Mouse (Mus musculus) CH12.LX (cell line): ENCODE data around the gene Ywhag. TPM values are rescaled to one million over a fixed set of nuclear protein-coding genes. Genes with fewer than 3 reads are reported as not detected.

Experiments used
- DNase-seq: peaks from one replicate; pipeline ENCODE4 v3.0.0-alpha.2; 2013; ENCODE audit errors: extremely low read depth
- H3K27ac ChIP-seq: 2 replicates; pipeline ENCODE4 v1.5.1; 2012; ENCODE audit warnings: low read depth, mild to moderate bottlenecking, control low read depth, moderate library complexity; ENCODE audit not compliant: insufficient read depth
- H3K27me3 ChIP-seq: replicated peaks from 2 replicates; pipeline ENCODE3; 2012; ENCODE audit warnings: inconsistent platforms
- H3K36me3 ChIP-seq, 2 experiments: replicated peaks in 1 of 2; 2 replicates each; pipeline versions ENCODE3 to v1.6.1; 2012; ENCODE audit warnings: inconsistent platforms in 1 of 2, low read length in 1 of 2, mild to moderate bottlenecking in 1 of 2, mixed read lengths in 1 of 2, moderate library complexity in 1 of 2; ENCODE audit not compliant: control insufficient read depth in 1 of 2, insufficient read depth in 1 of 2
- H3K4me1 ChIP-seq, 2 experiments: 2 replicates each; pipeline ENCODE4 v1.6.1; 2012; ENCODE audit warnings: inconsistent platforms in 1 of 2, moderate library complexity in 1 of 2; ENCODE audit not compliant: insufficient read depth in 2 of 2, control insufficient read depth in 1 of 2
- H3K4me2 ChIP-seq: 2 replicates; pipeline ENCODE4 v1.6.1; 2012; ENCODE audit warnings: low read depth, mild to moderate bottlenecking, control low read depth; ENCODE audit not compliant: poor library complexity, insufficient read depth, severe bottlenecking
- H3K4me3 ChIP-seq, 3 experiments: fragments of 150-350 bp in 1 of 3; sonication (generic) in 1 of 3; replicated peaks in 1 of 3; 2 replicates each; pipeline versions ENCODE3 to v1.5.1; 2011 to 2012; ENCODE audit warnings: low read depth in 2 of 3, low read length in 2 of 3, mild to moderate bottlenecking in 2 of 3, moderate library complexity in 2 of 3, control low read depth in 1 of 3, improper control_type of control experiment in 1 of 3, inconsistent platforms in 1 of 3, mixed read lengths in 1 of 3; ENCODE audit not compliant: poor library complexity in 1 of 3
- H3K79me2 ChIP-seq: replicated peaks from 2 replicates; pipeline ENCODE4 v1.6.1; 2012; ENCODE audit warnings: mild to moderate bottlenecking, moderate library complexity; ENCODE audit not compliant: control insufficient read depth, poor library complexity, insufficient read depth, severe bottlenecking; ENCODE audit errors: extremely low read depth
- H3K9ac ChIP-seq: 2 replicates; pipeline ENCODE4 v1.6.1; 2012; ENCODE audit warnings: low read depth, mild to moderate bottlenecking, control low read depth, moderate library complexity; ENCODE audit not compliant: insufficient read depth
- H3K9me3 ChIP-seq: replicated peaks from 2 replicates; pipeline ENCODE3; 2012; ENCODE audit warnings: low read length, inconsistent platforms, mixed read lengths
- BHLHE40 ChIP-seq: IDR thresholded peaks from 2 replicates; pipeline ENCODE4 v1.6.1; 2011; ENCODE audit warnings: mild to moderate bottlenecking, low read depth, low read length, improper control_type of control experiment
- CTCF ChIP-seq, 2 experiments: IDR thresholded peaks in 1 of 2; conservative IDR thresholded peaks in 1 of 2; 2 replicates each; pipeline ENCODE4 v1.5.1; 2011 to 2012; ENCODE audit warnings: low read depth in 2 of 2, low read length in 2 of 2, improper control_type of control experiment in 1 of 2, inconsistent platforms in 1 of 2, mild to moderate bottlenecking in 1 of 2, moderate library complexity in 1 of 2
- ELF1 ChIP-seq: IDR thresholded peaks from 2 replicates; pipeline ENCODE4 v1.6.1; 2014; ENCODE audit warnings: low read depth, mild to moderate bottlenecking, inconsistent platforms, low read length, improper control_type of control experiment
- EP300 ChIP-seq: IDR thresholded peaks from 2 replicates; pipeline ENCODE4 v1.6.1; 2011; ENCODE audit warnings: low read length, improper control_type of control experiment
- HCFC1 ChIP-seq: IDR thresholded peaks from 2 replicates; pipeline ENCODE4 v1.6.1; 2012; ENCODE audit warnings: low read depth, mild to moderate bottlenecking, inconsistent platforms, low read length, improper control_type of control experiment
- KAT2A ChIP-seq: IDR thresholded peaks from 2 replicates; pipeline ENCODE4 v1.6.1; 2012; ENCODE audit warnings: low read length, improper control_type of control experiment, inconsistent platforms; ENCODE audit not compliant: insufficient replicate concordance
- MAFK ChIP-seq: IDR thresholded peaks from 2 replicates; pipeline ENCODE4 v1.6.1; 2011; ENCODE audit warnings: low read length, improper control_type of control experiment; ENCODE audit not compliant: insufficient replicate concordance
- MYC ChIP-seq: IDR thresholded peaks from 2 replicates; pipeline ENCODE4 v1.6.1; 2011; ENCODE audit warnings: low read depth, mild to moderate bottlenecking, improper control_type of control experiment, low read length
- NELFE ChIP-seq: IDR thresholded peaks from 2 replicates; pipeline ENCODE4 v1.6.1; 2011; ENCODE audit warnings: low read depth, low read length, improper control_type of control experiment
- NRF1 ChIP-seq: IDR thresholded peaks from 2 replicates; pipeline ENCODE4 v1.6.1; 2014; ENCODE audit warnings: low read depth, mild to moderate bottlenecking, inconsistent platforms, low read length, improper control_type of control experiment, moderate library complexity
- PAX5 ChIP-seq: IDR thresholded peaks from 2 replicates; pipeline ENCODE4 v1.6.1; 2012; ENCODE audit warnings: low read length, inconsistent platforms, mixed read lengths
- POLR2A ChIP-seq: IDR thresholded peaks from 2 replicates; pipeline ENCODE4 v1.6.1; 2011; ENCODE audit warnings: low read depth, mild to moderate bottlenecking, improper control_type of control experiment, low read length
- POLR2AphosphoS2 ChIP-seq: IDR thresholded peaks from 2 replicates; pipeline ENCODE4 v1.6.1; 2011; ENCODE audit warnings: low read depth, low read length, improper control_type of control experiment
- RAD21 ChIP-seq: IDR thresholded peaks from 2 replicates; pipeline ENCODE4 v1.6.1; 2011; ENCODE audit warnings: low read depth, mild to moderate bottlenecking, low read length, improper control_type of control experiment, moderate library complexity
- RCOR1 ChIP-seq: conservative IDR thresholded peaks from 2 replicates; pipeline ENCODE4 v1.6.1; 2012; ENCODE audit warnings: low read depth, mild to moderate bottlenecking, inconsistent platforms, low read length, improper control_type of control experiment
- SIN3A ChIP-seq: IDR thresholded peaks from 2 replicates; pipeline ENCODE4 v1.6.1; 2012; ENCODE audit warnings: low read length, improper control_type of control experiment, inconsistent platforms
- SMC3 ChIP-seq: IDR thresholded peaks from 2 replicates; pipeline ENCODE4 v1.6.1; 2011; ENCODE audit warnings: low read depth, low read length, improper control_type of control experiment
- TBP ChIP-seq: conservative IDR thresholded peaks from 2 replicates; pipeline ENCODE4 v1.6.1; 2011; ENCODE audit warnings: low read depth, low read length, improper control_type of control experiment
- UBTF ChIP-seq: IDR thresholded peaks from 2 replicates; pipeline ENCODE4 v1.6.1; 2012; ENCODE audit warnings: low read depth, mild to moderate bottlenecking, inconsistent platforms, low read length, improper control_type of control experiment, moderate library complexity
- USF1 ChIP-seq: IDR thresholded peaks from 2 replicates; pipeline ENCODE4 v1.6.1; 2014; ENCODE audit warnings: low read depth, mild to moderate bottlenecking, inconsistent platforms, low read length, improper control_type of control experiment
- ZC3H11A ChIP-seq: IDR thresholded peaks from 2 replicates; pipeline ENCODE4 v1.6.1; 2012; ENCODE audit warnings: low read depth, mild to moderate bottlenecking, inconsistent platforms, low read length, improper control_type of control experiment
- ZMIZ1 ChIP-seq: IDR thresholded peaks from 2 replicates; pipeline ENCODE4 v1.6.1; 2012; ENCODE audit warnings: low read depth, mild to moderate bottlenecking, inconsistent platforms, low read length, improper control_type of control experiment
- ZNF384 ChIP-seq: IDR thresholded peaks from 2 replicates; pipeline ENCODE4 v1.6.1; 2012; ENCODE audit warnings: low read depth, low read length, improper control_type of control experiment, inconsistent platforms
- dilution Hi-C: fragments of 300-500 bp; cut with MboI; formaldehyde crosslinking; loops from 2 replicates; pipeline ENCODE4 v1.14.3; 2020; ENCODE audit warnings: low sequenced_read_pairs; ENCODE audit not compliant: extremely low pct_unique_long_range_greater_than_20kb, extremely low pct_ligation_motif_present
- in situ Hi-C: fragments of 300-500 bp; cut with MboI; formaldehyde crosslinking; loops from 3 replicates; pipeline ENCODE4 v1.14.3; 2019; ENCODE audit warnings: low sequenced_read_pairs, low pct_ligation_motif_present, low pct_unique_long_range_greater_than_20kb, mixed read lengths
- polyA plus RNA-seq: library from polyadenylated mRNA; unstranded; fragments of >175 nt; gene quantifications from 2 replicates; pipeline ENCODE4 v1.2.1, GENCODE M21; 2012; ENCODE audit warnings: low read depth; ENCODE audit not compliant: insufficient read length
- total RNA-seq, 2 experiments: library from RNA; depleted of rRNA; stranded (reverse); fragments of 300-350 nt in 1 of 2; fragments of >200 nt in 1 of 2; gene quantifications; 2 replicates each; pipeline ENCODE4 v1.2.3; 2012 to 2014

The Ywhag gene
- total and polyA plus RNA-seq, 3 experiments, result 55.3 to 239 (median 77.3) TPM

GRCm38 (mm10) chr5:135898028-135898427 is 36.4 kb downstream of the Ywhag start:
- H3K4me3 ChIP-seq, result no peak overlapping the region

GRCm38 (mm10) chr5:135894958-135895357 is 39.5 kb downstream of the Ywhag start:
- Histone ChIP-seq H3K4me1 (peaks cover 3 to 14% of the 10 kb centered on the region in 2 experiments), H3K27me3 (peaks cover 4% of the 10 kb centered on the region), H3K36me3 (no peaks in the 10 kb centered on the region), H3K9me3 (no peaks in the 10 kb centered on the region), H3K9ac (no peak overlapping the region), H3K27ac (no peak overlapping the region), H3K4me3 (no peak overlapping the region), H3K4me2 (no peak overlapping the region), H3K79me2 (no peaks in the 10 kb centered on the region)
- dilution Hi-C loops, result no loop called here
- TF ChIP-seq MYC (no peak), BHLHE40 (peak; percentile 45), HCFC1 (no peak)
- no peak for DNase-seq
- in situ Hi-C loops, result loop anchor here (10.0 kb wide), 1 partner anchor 150 kb away; no protein-coding TSS in a partner anchor

More at GRCm38 (mm10) chr5:135898028-135898427, 36.4 kb downstream of the Ywhag start:
- H3K79me2 ChIP-seq, result no peaks in the 10 kb centered on the region
- TF ChIP-seq SMC3 (peak; percentile 29; the same call in 1 of the 2 replicates), USF1 (no peak), MYC (0 out of 2 replicates have a peak, but pooled peaks have one; percentile 18), CTCF (conservative IDR thresholded peaks at IDR 0.05 in 1 of 2, IDR thresholded peaks at IDR 0.05 in 1 of 2; ENCODE audit: low read depth in 2 of 2, low read length in 2 of 2) (peak; percentile 53 to 63; a peak in 3 of 4 replicates), HCFC1 (no peak)
- no peak overlapping the region for H3K27ac ChIP-seq
- H3K27me3 ChIP-seq, result no peaks in the 10 kb centered on the region
- H3K9ac ChIP-seq, result no peak overlapping the region
- H3K36me3 ChIP-seq, result no peaks in the 10 kb centered on the region
- dilution Hi-C loops (no loop called here), in situ Hi-C loops (loop anchor here (10.0 kb wide), 1 partner anchor 147 kb away; no protein-coding TSS in a partner anchor)
- H3K9me3 ChIP-seq, result no peaks in the 10 kb centered on the region
- peaks cover 1 to 12% of the 10 kb centered on the region in 2 experiments for H3K4me1 ChIP-seq
- no peak overlapping the region for H3K4me2 ChIP-seq
- peak; percentile 71 for DNase-seq

GRCm38 (mm10) chr5:135892589-135893351 is 41.6 kb downstream of the Ywhag start:
- H3K27me3 ChIP-seq, result peaks cover 10% of the 10 kb centered on the region
- no peak for DNase-seq

More at GRCm38 (mm10) chr5:135892589-135893351, 41.6 kb downstream of the Ywhag start:
- Histone ChIP-seq H3K9ac (no peak overlapping the region), H3K36me3 (no peaks in the 10 kb centered on the region), H3K4me3 (no peak overlapping the region), H3K4me1 (peaks cover 3 to 14% of the 10 kb centered on the region in 2 experiments), H3K79me2 (no peaks in the 10 kb centered on the region), H3K9me3 (no peaks in the 10 kb centered on the region), H3K27ac (no peak overlapping the region), H3K4me2 (no peak overlapping the region)
- in situ Hi-C loops, result loop anchor here (10.0 kb wide), 1 partner anchor 152 kb away; no protein-coding TSS in a partner anchor
- no peak for TF ChIP-seq USF1
- no peak for TF ChIP-seq POLR2A
- no peak for TF ChIP-seq EP300
- TF ChIP-seq ZC3H11A, result no peak
- no peak for TF ChIP-seq RAD21
- TF ChIP-seq ZNF384, result no peak
- no peak for TF ChIP-seq NRF1
- no peak for TF ChIP-seq NELFE
- no peak for TF ChIP-seq KAT2A
- TF ChIP-seq PAX5, result no peak
- TF ChIP-seq MAFK, result no peak
- no peak for TF ChIP-seq RCOR1
- TF ChIP-seq CTCF (conservative IDR thresholded peaks at IDR 0.05 in 1 of 2, IDR thresholded peaks at IDR 0.05 in 1 of 2; ENCODE audit: low read depth in 2 of 2, low read length in 2 of 2), result no peak
- TF ChIP-seq POLR2AphosphoS2, result no peak
- TF ChIP-seq ZMIZ1, result no peak
- TF ChIP-seq UBTF, result no peak
- TF ChIP-seq TBP, result no peak
- no peak for TF ChIP-seq BHLHE40
- TF ChIP-seq SIN3A, result no peak
- TF ChIP-seq ELF1, result no peak
- dilution Hi-C loops, result no loop called here
